Mouse (Mus musculus) MEL (cell line): Measurements from ENCODE around the gene Prss48. TPM values are rescaled to one million over a fixed set of nuclear protein-coding genes. Genes with fewer than 3 reads are reported as not detected.

Source experiments
- DNase-seq: peaks from one replicate; pipeline ENCODE4 v3.0.0; 2011; ENCODE audit warnings: low read depth, low spot score
- H3K27ac ChIP-seq: 2 replicates; pipeline ENCODE4 v1.5.1; 2012; ENCODE audit warnings: low read depth, mild to moderate bottlenecking, control low read depth, low read length, moderate library complexity; ENCODE audit not compliant: control insufficient read depth
- H3K27me3 ChIP-seq, 2 experiments: fragments of 150-350 bp in 1 of 2; sonication (generic) in 1 of 2; 2 replicates each; pipeline ENCODE4 v1.6.1; 2012; ENCODE audit warnings: low read length in 2 of 2, mild to moderate bottlenecking in 2 of 2, improper control_type of control experiment in 1 of 2, moderate library complexity in 1 of 2; ENCODE audit not compliant: insufficient read depth in 2 of 2, control insufficient read depth in 1 of 2
- H3K36me3 ChIP-seq, 2 experiments: 2 replicates each; pipeline ENCODE4 v1.6.1; 2012 to 2014; ENCODE audit warnings: low read length in 2 of 2, improper control_type of control experiment in 1 of 2, inconsistent platforms in 1 of 2, mild to moderate bottlenecking in 1 of 2; ENCODE audit not compliant: insufficient read depth in 2 of 2, control insufficient read depth in 1 of 2
- H3K4me1 ChIP-seq, 2 experiments: fragments of 150-350 bp in 1 of 2; sonication (generic) in 1 of 2; 2 replicates each; pipeline ENCODE4 v1.6.1; 2012; ENCODE audit warnings: low read length in 2 of 2, improper control_type of control experiment in 1 of 2, mild to moderate bottlenecking in 1 of 2; ENCODE audit not compliant: insufficient read depth in 2 of 2, control insufficient read depth in 1 of 2
- H3K4me3 ChIP-seq, 2 experiments: fragments of 150-350 bp in 1 of 2; sonication (generic) in 1 of 2; 2 replicates each; pipeline ENCODE4 v1.5.1; 2012; ENCODE audit warnings: low read depth in 2 of 2, low read length in 2 of 2, mild to moderate bottlenecking in 2 of 2, moderate library complexity in 2 of 2, control low read depth in 1 of 2, improper control_type of control experiment in 1 of 2; ENCODE audit not compliant: control insufficient read depth in 1 of 2, insufficient read depth in 1 of 2
- H3K79me2 ChIP-seq: 2 replicates; pipeline ENCODE4 v1.6.1; 2012; ENCODE audit warnings: mild to moderate bottlenecking, low read length, moderate library complexity; ENCODE audit not compliant: control insufficient read depth, poor library complexity, insufficient read depth
- H3K9ac ChIP-seq: 2 replicates; pipeline ENCODE4 v1.6.1; 2012; ENCODE audit warnings: low read depth, mild to moderate bottlenecking, control low read depth, low read length, moderate library complexity; ENCODE audit not compliant: control insufficient read depth, poor library complexity, severe bottlenecking
- H3K9me3 ChIP-seq: fragments of 150-350 bp; sonication (generic); replicated peaks from 2 replicates; pipeline ENCODE4 v1.6.1; 2012; ENCODE audit warnings: mild to moderate bottlenecking, low read length, improper control_type of control experiment, moderate library complexity; ENCODE audit not compliant: insufficient read depth
- CHD1 ChIP-seq: IDR thresholded peaks from 2 replicates; pipeline ENCODE4 v1.6.1; 2012; ENCODE audit warnings: low read depth, mild to moderate bottlenecking, inconsistent platforms, low read length, improper control_type of control experiment
- E2F4 ChIP-seq: IDR thresholded peaks from 2 replicates; pipeline ENCODE4 v1.6.1; 2011; ENCODE audit warnings: low read depth, low read length, improper control_type of control experiment, borderline replicate concordance
- ELF1 ChIP-seq: IDR thresholded peaks from 2 replicates; pipeline ENCODE4 v1.6.1; 2014; ENCODE audit warnings: low read depth, mild to moderate bottlenecking, inconsistent platforms, low read length, improper control_type of control experiment, moderate library complexity
- ETS1 ChIP-seq: IDR thresholded peaks from 2 replicates; pipeline ENCODE4 v1.6.1; 2012; ENCODE audit warnings: low read depth, mild to moderate bottlenecking, inconsistent platforms, low read length, improper control_type of control experiment, moderate library complexity
- GABPA ChIP-seq: IDR thresholded peaks from 2 replicates; pipeline ENCODE4 v1.6.1; 2012; ENCODE audit warnings: low read depth, mild to moderate bottlenecking, inconsistent platforms, low read length, improper control_type of control experiment, moderate library complexity
- GATA1 ChIP-seq: IDR thresholded peaks from 2 replicates; pipeline ENCODE4 v1.6.1; 2011; ENCODE audit warnings: low read depth, low read length, improper control_type of control experiment
- HCFC1 ChIP-seq: IDR thresholded peaks from 2 replicates; pipeline ENCODE4 v1.6.1; 2012; ENCODE audit warnings: low read depth, mild to moderate bottlenecking, inconsistent platforms, low read length, improper control_type of control experiment, moderate library complexity
- JUND ChIP-seq: IDR thresholded peaks from 2 replicates; pipeline ENCODE4 v1.6.1; 2011; ENCODE audit warnings: low read depth, mild to moderate bottlenecking, improper control_type of control experiment, low read length
- KAT2A ChIP-seq: conservative IDR thresholded peaks from 2 replicates; pipeline ENCODE4 v1.6.1; 2012; ENCODE audit warnings: low read depth, low read length, improper control_type of control experiment, inconsistent platforms
- MEF2A ChIP-seq: IDR thresholded peaks from 2 replicates; pipeline ENCODE4 v1.6.1; 2014; ENCODE audit warnings: low read depth, mild to moderate bottlenecking, inconsistent platforms, low read length, improper control_type of control experiment; ENCODE audit not compliant: poor library complexity, insufficient replicate concordance, severe bottlenecking; ENCODE audit errors: extremely low read depth
- MXI1 ChIP-seq: IDR thresholded peaks from 2 replicates; pipeline ENCODE4 v1.6.1; 2011; ENCODE audit warnings: mild to moderate bottlenecking, low read depth, low read length, improper control_type of control experiment
- MYB ChIP-seq: IDR thresholded peaks from 2 replicates; pipeline ENCODE4 v1.6.1; 2011; ENCODE audit warnings: mild to moderate bottlenecking, low read depth, low read length, improper control_type of control experiment
- MYC ChIP-seq: IDR thresholded peaks from 2 replicates; pipeline ENCODE4 v1.6.1; 2011; ENCODE audit warnings: low read depth, mild to moderate bottlenecking, low read length, improper control_type of control experiment, moderate library complexity
- POLR2A ChIP-seq, 2 experiments: IDR thresholded peaks; 2 replicates each; pipeline ENCODE4 v1.6.1; 2011 to 2012; ENCODE audit warnings: low read length in 2 of 2, mild to moderate bottlenecking in 2 of 2, control low read depth in 1 of 2, improper control_type of control experiment in 1 of 2, low read depth in 1 of 2, moderate library complexity in 1 of 2; ENCODE audit not compliant: control insufficient read depth in 1 of 2, insufficient read depth in 1 of 2, poor library complexity in 1 of 2
- POLR2AphosphoS5 ChIP-seq: IDR thresholded peaks from 2 replicates; pipeline ENCODE4 v1.6.1; 2012; ENCODE audit warnings: low read depth, borderline replicate concordance, mild to moderate bottlenecking, inconsistent platforms, low read length, moderate library complexity, mixed read lengths
- RAD21 ChIP-seq: IDR thresholded peaks from 2 replicates; pipeline ENCODE4 v1.6.1; 2011; ENCODE audit warnings: mild to moderate bottlenecking, low read depth, low read length, improper control_type of control experiment
- RCOR1 ChIP-seq: IDR thresholded peaks from 2 replicates; pipeline ENCODE4 v1.6.1; 2012; ENCODE audit warnings: low read depth, mild to moderate bottlenecking, inconsistent platforms, low read length, improper control_type of control experiment
- SMC3 ChIP-seq: IDR thresholded peaks from 2 replicates; pipeline ENCODE4 v1.6.1; 2011; ENCODE audit warnings: low read depth, low read length, improper control_type of control experiment
- TAL1 ChIP-seq: IDR thresholded peaks from 2 replicates; pipeline ENCODE4 v1.6.1; 2012; ENCODE audit warnings: mild to moderate bottlenecking, inconsistent platforms, low read length, moderate library complexity, mixed read lengths
- TBP ChIP-seq: IDR thresholded peaks from 2 replicates; pipeline ENCODE4 v1.8.0; 2011; ENCODE audit warnings: low read depth, low read length, improper control_type of control experiment
- TCF12 ChIP-seq: IDR thresholded peaks from 2 replicates; pipeline ENCODE4 v1.6.1; 2014; ENCODE audit warnings: low read depth, mild to moderate bottlenecking, inconsistent platforms, low read length, improper control_type of control experiment, moderate library complexity
- UBTF ChIP-seq: IDR thresholded peaks from 2 replicates; pipeline ENCODE4 v1.6.1; 2012; ENCODE audit warnings: low read depth, mild to moderate bottlenecking, inconsistent platforms, low read length, improper control_type of control experiment, moderate library complexity, borderline replicate concordance; ENCODE audit not compliant: insufficient read depth
- USF1 ChIP-seq: IDR thresholded peaks from 2 replicates; pipeline ENCODE4 v1.6.1; 2014; ENCODE audit warnings: low read depth, mild to moderate bottlenecking, inconsistent platforms, low read length, improper control_type of control experiment, moderate library complexity
- USF2 ChIP-seq, 2 experiments: IDR thresholded peaks; 2 replicates each; pipeline ENCODE4 v1.6.1; 2011 to 2012; ENCODE audit warnings: improper control_type of control experiment in 2 of 2, low read length in 2 of 2, borderline replicate concordance in 1 of 2, inconsistent platforms in 1 of 2, low read depth in 1 of 2, mild to moderate bottlenecking in 1 of 2; ENCODE audit not compliant: insufficient read depth in 1 of 2
- ZKSCAN1 ChIP-seq: IDR thresholded peaks from 2 replicates; pipeline ENCODE4 v1.6.1; 2012; ENCODE audit warnings: low read depth, mild to moderate bottlenecking, inconsistent platforms, low read length, improper control_type of control experiment, moderate library complexity
- polyA plus RNA-seq, 2 experiments: library from polyadenylated mRNA; stranded (reverse) in 1 of 2; unstranded in 1 of 2; fragments of >175 nt in 1 of 2; fragments of >200 nt in 1 of 2; gene quantifications; 2 replicates each; pipeline versions ENCODE4 v1.2.1 to v1.2.4; 2012; ENCODE audit warnings: low replicate concordance in 2 of 2, low read depth in 1 of 2; ENCODE audit not compliant: insufficient read length in 2 of 2, insufficient read depth in 1 of 2, missing spikeins in 1 of 2
- total RNA-seq: library from RNA; depleted of rRNA; stranded (reverse); fragments of 300-350 nt; gene quantifications from 2 replicates; pipeline ENCODE4 v1.2.3, GENCODE M21; 2012

Prss48 gene
- total and polyA plus RNA-seq, 3 experiments: not detected

- no peaks in the 10 kb centered on the region for H3K36me3 ChIP-seq
- TF ChIP-seq ETS1: no peak
- TF ChIP-seq MEF2A: no peak
- TF ChIP-seq MXI1: no peak
- no peak for TF ChIP-seq JUND
- TF ChIP-seq UBTF: no peak
- no peak for TF ChIP-seq TCF12
- no peak for TF ChIP-seq GATA1
- TF ChIP-seq KAT2A: no peak
- no peak for TF ChIP-seq ZKSCAN1
- no peak for TF ChIP-seq MYB
- TF ChIP-seq GABPA: no peak
- no peak for TF ChIP-seq TAL1
- no peak for TF ChIP-seq USF1
- no peak for TF ChIP-seq SMC3
- no peak for TF ChIP-seq ELF1
- no peak for TF ChIP-seq E2F4
- TF ChIP-seq MYC: no peak
- no peak overlapping the region for H3K27ac ChIP-seq
- H3K79me2 ChIP-seq: no peaks in the 10 kb centered on the region
- no peaks in the 10 kb centered on the region; a peak in 1 of 4 replicates for H3K27me3 ChIP-seq
- no peaks in the 10 kb centered on the region for H3K4me1 ChIP-seq
- no peak for DNase-seq
- no peaks in the 10 kb centered on the region for H3K9me3 ChIP-seq
- H3K9ac ChIP-seq: no peak overlapping the region
- H3K4me3 ChIP-seq: no peak overlapping the region
Measured at GRCm38 (mm10) chr3:86020921-86021650, 18.8 kb upstream of the Prss48 start.

- TF ChIP-seq SMC3 (no peak), HCFC1 (no peak), JUND (no peak), MYC (no peak), POLR2A (IDR thresholded peaks at IDR 0.05; ENCODE audit: control insufficient read depth in 1 of 2, insufficient read depth in 1 of 2, low read depth in 1 of 2, low read length in 2 of 2, poor library complexity in 1 of 2) (no peak), ETS1 (no peak), E2F4 (no peak), USF2 (IDR thresholded peaks at IDR 0.05; ENCODE audit: borderline replicate concordance in 1 of 2, insufficient read depth in 1 of 2, low read depth in 1 of 2, low read length in 2 of 2) (no peak), TBP (no peak), CHD1 (no peak), KAT2A (no peak), POLR2AphosphoS5 (no peak), RCOR1 (no peak), TCF12 (no peak), RAD21 (no peak)
- H3K27ac ChIP-seq: no peak overlapping the region
Measured at GRCm38 (mm10) chr3:86017484-86017883, 15.2 kb upstream of the Prss48 start.

More at GRCm38 (mm10) chr3:86017484-86017883, 15.2 kb upstream of the Prss48 start:
- DNase-seq: no peak
- H3K36me3 ChIP-seq: no peaks in the 10 kb centered on the region
- no peaks in the 10 kb centered on the region for H3K4me1 ChIP-seq
- no peaks in the 10 kb centered on the region for H3K9me3 ChIP-seq
- H3K9ac ChIP-seq: no peak overlapping the region
- no peaks in the 10 kb centered on the region; a peak in 1 of 4 replicates for H3K27me3 ChIP-seq
- H3K79me2 ChIP-seq: no peaks in the 10 kb centered on the region
- no peak overlapping the region for H3K4me3 ChIP-seq
